Mouse (Mus musculus) bone marrow, adult 2 months (tissue): ENCODE results near the gene Sos2.

Experiments used
- CTCF ChIP-seq: fragments of 200-500 bp; IDR thresholded peaks from 2 replicates; pipeline ENCODE4 v1.5.1; 2011; ENCODE audit warnings: low read length, control low read depth; ENCODE audit not compliant: control insufficient read depth, insufficient read depth
- POLR2A ChIP-seq: fragments of 200-500 bp; IDR thresholded peaks from 2 replicates; pipeline ENCODE4 v1.6.1; 2011; ENCODE audit warnings: low read depth, mild to moderate bottlenecking, control low read depth, low read length, borderline replicate concordance; ENCODE audit not compliant: control insufficient read depth

- TF ChIP-seq CTCF (no peak), POLR2A (no peak)
These were observed 32.1 kb downstream of the Sos2 start for GRCm38 (mm10) chr12:69649511-69649910.
